Mouse (Mus musculus): ENCODE data around the gene Ankzf1. TPM values are rescaled to one million over a fixed set of nuclear protein-coding genes. Genes with fewer than 3 reads are reported as not detected.

The Ankzf1 gene
- total RNA-seq, 2 experiments from 2014 or later: 13.0 to 18.5 TPM

DNA sequence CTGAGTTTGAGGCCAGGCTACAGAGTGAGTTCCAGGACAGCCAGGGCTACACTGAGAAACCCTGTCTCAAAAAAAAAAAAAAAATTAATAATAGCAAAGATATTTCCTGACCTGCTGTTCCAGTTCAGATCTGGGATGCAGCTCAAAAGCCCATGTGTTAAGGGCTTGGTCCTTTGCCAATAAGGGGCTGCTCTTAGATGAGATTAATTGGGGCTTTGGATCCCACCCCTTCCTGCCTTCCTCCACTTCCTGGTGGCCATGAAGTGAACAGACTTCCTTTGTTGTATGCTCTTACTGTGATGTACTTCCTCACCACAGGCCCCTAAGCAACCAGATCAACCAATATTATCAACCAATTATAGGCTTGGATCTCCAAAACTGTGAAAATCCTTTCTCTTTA lies 4.8 kb upstream of the Ankzf1 start:
- no peak for DNase-seq (ENCODE audit: low spot score in 2 of 2)

DNA sequence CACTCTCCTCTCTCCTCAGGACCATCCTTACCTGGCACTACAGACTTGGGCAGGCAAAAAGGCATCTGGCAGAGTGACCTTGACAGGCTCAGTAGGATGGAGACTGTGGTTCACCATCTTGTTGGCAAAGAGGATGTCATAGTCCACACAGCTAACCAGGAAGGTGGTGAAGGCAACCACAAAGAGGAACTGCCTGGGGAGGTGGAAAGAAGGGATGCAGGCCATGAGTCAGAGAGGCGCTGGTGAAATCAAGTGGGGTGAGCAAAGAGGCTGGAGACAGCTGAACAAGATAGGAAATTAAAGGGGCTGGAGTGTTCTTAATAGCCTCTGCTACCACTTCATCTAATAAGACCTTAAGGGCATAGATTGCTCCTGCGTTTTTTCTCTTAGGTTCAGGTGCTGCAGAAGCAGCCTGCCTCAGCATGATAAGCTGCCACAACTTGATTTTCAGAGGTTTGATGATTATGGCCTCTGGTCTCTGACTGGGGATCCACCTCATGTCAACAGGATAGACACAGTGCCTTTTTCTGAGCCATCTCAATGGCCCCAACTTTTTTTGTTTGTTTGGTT lies 4.0 kb upstream of the Ankzf1 start:
- no peak for DNase-seq (ENCODE audit: low spot score in 2 of 2)

DNA sequence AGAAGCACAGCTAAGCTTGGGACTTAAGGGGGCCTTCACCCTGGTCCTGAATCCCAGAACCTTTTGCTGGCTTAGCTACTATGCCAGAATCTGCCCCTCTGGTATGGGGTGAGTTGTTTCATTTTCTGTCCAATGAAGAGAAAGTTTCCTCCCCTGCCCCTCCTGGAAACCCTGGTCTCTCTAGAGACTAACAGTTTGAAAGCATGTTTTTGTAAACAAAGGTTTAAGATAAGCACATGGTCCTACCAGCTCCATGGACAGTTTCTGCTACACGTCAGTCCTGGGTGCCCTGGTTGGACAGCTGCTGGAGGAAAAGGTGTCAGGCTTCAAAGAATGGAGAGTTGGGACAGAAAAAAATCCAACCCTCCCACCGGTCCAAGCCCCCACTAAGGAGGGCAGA lies 1.4 kb upstream of the Ankzf1 start:
- DNase-seq (ENCODE audit: low spot score in 2 of 2): no peak

DNA sequence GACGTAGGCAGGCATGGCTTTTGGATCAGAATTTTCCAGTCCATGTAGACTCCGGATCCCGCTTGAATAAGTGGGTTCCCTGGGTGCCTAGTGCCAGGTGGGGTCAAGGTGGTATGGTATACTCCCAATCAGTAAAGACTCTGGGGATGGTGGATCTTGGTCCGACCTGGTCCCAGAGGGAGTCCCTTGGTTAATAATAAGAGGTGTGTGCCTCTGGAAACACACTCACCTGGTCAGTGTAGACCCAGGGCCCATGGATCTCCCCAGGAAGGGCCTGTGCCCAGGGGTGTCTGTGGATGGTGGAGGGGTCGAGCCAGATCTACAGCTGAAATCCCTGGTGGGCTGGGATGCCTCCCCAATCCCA lies 711 bp upstream of the Ankzf1 start:
- no peak for DNase-seq (ENCODE audit: low spot score in 2 of 2)

DNA sequence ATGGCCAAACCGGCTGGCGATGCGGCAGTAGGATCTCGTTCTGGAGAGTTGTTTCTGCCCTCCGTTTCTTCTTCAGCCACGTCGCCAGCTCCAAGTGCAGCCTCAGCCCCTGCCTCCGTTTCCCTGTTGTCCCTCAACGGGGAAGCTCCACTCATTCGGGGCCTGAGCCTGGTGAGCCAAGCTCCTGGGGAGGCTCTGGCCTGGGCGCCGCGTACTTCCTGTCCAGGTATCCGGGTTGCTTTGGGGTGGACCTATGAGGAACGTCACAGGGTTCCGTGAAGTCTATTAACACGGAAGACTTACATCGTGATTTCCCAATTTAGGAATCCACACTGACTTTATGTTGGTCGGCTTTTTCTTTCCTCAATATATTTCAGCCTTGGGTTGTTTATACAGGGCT lies 501 bp downstream of the Ankzf1 start:
- peak in 1 of 2 experiments; percentile 43 for DNase-seq (ENCODE audit: low spot score in 2 of 2)

DNA sequence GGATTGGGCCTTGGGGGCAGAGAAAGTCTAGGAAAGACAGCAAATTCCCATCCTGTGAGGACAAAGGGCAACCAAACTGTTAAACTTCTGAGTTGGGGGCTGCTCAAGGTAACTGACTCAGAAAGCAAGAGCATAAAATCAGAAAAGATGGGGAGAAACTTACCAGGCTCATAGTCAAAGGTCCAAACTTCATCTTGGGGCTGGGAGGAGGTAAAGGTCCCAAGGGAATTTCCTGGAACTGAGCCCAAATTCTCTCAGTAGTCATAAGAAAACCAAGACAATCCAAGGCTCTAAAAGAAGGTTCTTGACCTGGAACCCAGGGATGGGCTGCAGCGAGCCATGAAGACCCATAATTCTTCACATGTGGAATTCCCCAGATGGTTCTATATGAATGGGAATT lies 9.3 kb downstream of the Ankzf1 start:
- DNase-seq (ENCODE audit: low spot score in 2 of 2): no peak

DNA sequence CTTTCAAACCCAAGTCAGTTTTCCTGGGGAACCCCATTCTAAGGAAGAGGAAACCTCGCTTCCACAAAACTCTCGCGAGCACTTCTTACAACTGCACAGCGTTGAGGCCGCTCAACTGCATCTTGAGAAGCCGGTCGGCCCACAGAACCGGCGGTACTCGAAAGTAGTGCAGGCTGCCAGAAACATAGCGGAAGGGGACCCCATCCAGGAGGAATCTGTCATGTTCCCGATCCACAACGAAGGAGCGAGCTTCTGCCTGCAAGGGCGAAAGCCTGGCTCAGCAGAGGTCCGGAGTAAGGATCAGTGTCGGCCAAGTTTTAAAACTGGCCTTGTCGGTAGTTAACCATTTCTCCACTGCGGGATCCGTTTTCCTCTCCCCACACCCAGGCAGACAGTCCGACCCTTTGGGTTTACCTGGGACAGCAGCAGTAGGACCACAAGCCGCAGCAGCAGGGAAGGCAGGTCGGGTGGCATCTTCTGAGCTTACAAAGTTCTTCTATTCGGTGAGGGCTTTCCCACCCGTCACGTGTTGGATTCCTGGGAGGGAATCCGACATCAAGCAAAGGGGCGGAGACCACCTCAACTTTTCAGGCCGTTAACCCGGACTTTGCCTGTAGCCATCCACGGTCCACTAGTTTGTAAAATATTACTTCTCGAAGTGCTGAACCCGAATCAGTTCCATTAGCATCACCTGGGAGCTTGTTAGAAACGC lies 17.2 kb downstream of the Ankzf1 start:
- DNase-seq (ENCODE audit: low spot score in 2 of 2): peak; percentile 22 to 41

DNA sequence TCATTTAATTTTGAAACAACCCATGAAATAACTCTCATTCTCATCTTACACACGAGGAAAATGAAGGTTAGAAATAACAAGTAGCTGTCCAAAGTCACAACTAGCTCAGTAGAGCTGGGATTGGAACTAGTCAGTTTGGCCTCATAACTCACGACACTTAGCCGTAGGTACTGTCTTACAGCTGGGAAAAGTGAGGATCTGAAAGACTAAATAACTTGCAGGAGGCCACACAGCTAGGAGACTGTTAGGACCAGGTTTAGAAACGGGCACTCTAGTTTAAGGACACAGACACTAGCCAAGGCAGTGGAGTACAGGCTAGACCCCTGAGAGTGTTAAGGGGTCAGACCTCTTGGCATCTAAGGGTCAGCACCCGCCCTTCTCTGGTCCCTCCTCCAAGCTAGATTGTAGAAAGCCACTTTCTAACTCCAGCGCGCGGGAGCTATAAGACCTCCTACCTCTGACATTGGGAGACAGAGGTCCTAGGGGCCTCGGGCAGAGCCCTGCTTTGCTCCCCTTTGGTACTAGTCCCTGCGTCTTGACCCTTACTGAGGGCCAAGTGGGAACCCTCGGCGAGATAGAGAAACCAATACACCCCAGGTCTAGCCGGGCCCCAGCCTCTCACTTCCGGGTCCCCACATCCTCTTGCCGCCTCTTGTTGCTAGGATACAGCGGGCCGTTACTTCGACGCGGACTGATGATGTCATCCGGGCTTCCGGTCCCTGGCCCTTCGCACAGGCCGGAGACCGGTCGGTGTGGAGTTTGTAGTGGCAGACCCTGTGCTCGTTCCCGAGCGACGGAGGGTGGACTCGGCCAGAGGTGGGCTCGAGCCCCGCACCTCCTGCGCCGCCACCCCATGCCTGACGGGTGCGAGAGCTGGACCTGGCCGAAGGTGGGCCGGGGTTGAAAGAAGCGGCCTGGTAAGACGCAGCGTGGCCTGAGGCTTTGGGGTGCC lies 18.5 kb downstream of the Ankzf1 start, which contains the start of the genes Glb1l and Stk16:
Gene Glb1l, minus strand, starts transcription at position 678 of the 952 bp plus-strand sequence.
Gene Stk16, plus strand, starts transcription at position 703 of the 952 bp plus-strand sequence.
- DNase-seq (ENCODE audit: low spot score in 2 of 2): peak; percentile 98

DNA sequence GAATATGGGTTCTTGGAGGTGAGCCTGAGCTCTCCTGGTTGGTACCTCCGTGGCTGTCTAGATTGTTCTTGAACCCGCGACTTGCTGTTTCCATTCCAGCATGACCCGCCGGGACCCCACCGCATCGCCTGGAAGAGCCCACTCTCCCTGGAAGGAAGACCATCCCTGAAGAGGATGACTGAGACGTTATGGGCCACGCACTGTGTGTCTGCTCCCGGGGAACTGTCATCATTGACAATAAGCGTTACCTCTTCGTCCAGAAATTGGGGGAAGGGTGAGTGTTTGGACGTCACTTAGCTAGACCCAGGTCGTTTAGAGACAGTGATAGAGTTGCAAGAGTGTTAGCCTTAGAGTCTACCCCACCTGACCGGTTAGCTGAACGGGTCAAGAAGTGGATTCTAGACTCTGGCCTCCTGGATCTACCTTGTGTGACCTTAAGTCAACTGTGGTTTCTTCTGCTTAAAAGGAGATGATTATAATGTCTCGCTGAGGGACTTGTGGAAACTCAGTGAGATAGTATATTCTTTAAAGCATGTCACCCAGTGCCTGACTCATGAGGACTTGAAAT lies 19.3 kb downstream of the Ankzf1 start:
- no peak for DNase-seq (ENCODE audit: low spot score in 2 of 2)

DNA sequence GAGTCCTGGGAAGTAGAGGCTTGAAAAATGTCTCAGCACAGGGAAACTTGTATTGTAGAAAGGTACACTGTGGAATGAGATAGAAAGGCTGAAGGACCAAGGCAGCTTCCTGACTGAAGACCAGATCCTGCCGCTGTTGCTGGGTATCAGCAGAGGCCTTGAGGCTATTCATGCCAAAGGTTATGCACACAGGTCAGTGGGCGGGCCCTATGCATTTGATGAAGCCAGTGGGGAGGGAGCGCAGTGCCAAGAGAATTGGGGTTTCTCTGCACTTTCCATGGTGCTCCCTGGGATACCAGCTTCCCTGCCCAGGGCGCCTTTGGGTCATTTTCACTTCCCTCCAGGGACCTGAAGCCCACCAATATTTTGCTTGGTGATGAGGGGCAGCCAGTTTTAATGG lies 20.6 kb downstream of the Ankzf1 start:
- DNase-seq (ENCODE audit: low spot score in 2 of 2): no peak

DNA sequence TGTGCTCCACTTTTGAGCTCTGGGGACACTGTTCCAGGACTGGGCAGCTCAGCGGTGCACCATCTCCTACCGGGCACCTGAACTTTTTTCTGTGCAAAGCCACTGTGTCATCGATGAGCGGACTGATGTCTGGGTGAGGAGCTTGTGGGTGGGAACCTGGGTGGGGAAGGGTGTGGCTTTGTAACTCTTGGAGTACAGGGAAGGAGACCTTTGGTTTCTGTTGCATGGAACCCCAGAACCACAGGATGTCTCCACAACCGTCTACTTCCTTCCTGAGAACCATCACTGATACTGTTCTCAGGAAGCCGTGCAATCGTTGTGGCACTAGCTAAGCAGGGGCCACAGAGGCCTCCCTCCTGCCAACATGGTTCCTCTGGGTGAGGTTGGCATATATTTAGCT lies 21.1 kb downstream of the Ankzf1 start:
- no peak for DNase-seq (ENCODE audit: low spot score in 2 of 2)

DNA sequence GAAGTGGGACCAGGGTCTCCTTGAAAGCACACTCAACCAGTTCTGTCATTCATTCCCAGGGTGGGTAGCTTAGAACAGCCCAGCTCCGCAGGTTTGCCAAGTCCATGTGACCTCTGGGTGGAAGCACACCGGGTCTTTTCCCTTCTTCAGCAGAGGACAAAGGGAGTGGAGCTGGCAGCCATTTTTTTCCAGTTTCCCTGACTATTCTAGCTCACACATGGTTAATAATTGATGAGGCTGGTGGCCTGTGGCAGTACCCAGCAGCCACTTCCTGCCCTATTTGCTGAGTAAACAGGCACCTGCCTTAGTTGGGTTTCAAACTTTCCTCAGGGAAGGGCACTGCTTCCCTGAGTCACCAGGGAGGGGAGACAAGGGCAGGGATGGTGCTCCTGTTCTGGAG lies 22.5 kb downstream of the Ankzf1 start:
- DNase-seq (ENCODE audit: low spot score in 2 of 2): no peak

DNA sequence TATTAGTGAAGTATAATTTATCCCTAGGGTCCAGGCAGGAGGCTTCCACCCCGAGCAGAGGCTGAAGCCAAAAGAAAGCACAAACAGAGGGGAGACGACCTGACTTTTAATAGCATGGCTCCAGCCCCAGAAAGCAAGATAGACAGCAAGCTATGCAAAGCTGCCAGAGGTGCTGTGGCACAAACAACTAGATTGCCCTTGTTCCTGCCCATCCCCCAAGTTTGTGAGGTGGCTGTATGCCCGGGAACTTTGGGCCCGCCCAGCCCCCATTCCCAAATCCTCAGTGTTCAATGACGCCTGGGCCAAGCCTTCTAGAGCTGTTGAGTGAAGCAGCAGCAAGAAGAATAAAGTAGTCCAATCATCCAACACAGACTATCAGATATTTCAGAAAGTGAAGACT lies 22.9 kb downstream of the Ankzf1 start:
- DNase-seq (ENCODE audit: low spot score in 2 of 2): peak in 1 of 2 experiments; percentile 42

DNA sequence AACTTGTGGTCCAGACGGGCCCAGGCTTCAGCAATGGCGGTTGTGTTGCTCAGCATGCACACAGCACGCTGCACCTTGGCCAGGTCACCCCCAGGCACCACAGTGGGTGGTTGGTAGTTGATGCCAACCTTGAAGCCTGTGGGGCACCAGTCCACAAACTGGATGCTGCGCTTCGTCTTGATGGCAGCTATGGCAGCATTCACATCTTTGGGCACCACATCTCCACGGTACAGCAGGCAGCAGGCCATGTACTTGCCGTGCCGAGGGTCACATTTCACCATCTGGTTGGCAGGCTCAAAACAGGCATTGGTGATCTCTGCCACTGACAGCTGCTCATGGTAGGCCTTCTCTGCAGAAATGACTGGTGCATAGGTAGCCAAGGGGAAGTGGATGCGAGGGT lies 23.8 kb downstream of the Ankzf1 start:
- DNase-seq (ENCODE audit: low spot score in 2 of 2): no peak

DNA sequence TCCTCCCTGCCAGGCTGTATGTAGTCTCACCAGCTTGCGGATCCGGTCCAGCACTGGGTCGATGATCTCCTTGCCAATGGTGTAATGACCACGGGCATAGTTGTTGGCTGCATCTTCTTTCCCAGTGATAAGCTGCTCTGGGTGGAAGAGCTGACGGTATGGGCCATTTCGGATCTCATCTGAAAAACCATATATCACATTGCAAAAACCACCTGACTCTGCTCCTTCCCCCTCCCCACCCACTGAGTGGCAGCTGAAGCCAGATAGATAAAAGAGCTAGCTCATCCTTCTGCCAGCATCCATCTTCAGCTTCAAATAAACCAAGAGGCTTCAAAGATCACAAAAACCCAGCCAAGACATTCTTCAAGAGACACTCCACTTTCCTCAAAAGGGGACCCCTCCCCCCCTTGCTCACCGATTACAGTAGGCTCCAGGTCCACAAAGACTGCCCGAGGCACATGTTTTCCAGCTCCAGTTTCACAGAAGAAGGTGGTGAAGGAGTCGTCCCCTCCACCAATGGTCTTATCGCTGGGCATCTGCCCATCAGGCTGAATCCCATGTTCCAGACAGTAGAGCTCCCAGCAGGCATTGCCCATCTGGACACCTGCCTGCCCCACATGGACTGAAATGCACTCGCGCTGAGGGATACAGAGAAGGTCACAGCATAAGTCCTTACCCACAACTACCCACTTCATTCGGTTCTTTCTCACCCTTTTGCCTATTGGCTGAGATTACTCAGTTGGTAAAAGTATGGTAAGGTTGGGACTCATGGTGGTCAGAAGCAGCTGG lies 25.0 kb downstream of the Ankzf1 start:
- no peak for DNase-seq (ENCODE audit: low spot score in 2 of 2)

DNA sequence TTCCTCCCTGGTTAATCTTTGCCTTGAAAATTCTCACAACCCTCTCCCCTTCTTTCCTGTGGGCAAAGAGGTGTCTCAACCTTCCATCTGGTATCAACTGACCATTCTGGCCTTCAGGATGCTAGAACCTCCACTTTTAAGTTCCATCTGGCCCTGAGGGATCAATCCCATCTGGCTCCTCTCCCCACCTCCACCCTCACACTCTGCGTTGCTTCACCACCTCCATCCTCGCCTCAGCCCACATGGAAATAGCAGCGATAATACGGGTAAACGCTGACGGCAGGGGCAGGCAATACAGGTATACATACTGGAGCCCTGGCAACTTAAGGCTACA lies 25.9 kb downstream of the Ankzf1 start:
- no peak for DNase-seq (ENCODE audit: low spot score in 2 of 2)

DNA sequence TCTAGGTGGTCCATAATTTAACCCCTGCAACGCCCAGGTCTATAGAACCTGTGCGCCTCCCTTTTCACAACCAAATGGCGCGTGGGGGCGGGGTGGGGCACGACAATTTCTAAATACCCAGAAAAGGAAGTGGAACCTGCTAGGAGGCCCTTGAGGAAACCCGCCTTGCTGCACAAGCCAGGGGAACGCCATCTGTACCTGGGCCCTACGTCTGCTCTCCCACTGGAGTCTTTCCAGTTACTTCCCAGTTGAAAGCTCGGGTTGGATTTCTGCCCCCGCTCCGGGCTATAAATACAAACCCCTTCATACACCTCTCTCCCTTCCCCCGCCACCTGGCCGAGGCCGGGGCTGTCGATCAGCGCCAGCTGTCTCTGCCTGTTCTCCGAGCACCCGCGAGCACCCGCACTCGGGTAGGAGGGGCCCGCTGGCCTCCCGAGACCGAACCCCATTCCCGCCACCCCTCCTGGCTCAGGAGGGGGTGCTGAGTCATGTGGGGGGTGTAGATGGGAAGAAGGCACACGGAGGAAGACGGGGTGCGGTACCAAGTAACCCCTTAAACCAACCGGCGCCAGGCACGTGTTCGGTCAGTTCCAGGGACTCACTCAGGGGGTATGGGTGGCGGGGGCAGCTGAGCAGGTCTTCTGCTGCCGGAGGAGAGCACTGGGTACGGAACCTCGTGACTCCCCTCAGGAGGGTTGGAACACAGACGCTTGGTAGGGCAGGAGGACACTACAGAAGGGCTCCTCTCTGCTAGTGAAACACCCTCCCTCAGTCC lies 26.5 kb downstream of the Ankzf1 start:
- DNase-seq (ENCODE audit: low spot score in 2 of 2): peak; percentile 42 to 52

DNA sequence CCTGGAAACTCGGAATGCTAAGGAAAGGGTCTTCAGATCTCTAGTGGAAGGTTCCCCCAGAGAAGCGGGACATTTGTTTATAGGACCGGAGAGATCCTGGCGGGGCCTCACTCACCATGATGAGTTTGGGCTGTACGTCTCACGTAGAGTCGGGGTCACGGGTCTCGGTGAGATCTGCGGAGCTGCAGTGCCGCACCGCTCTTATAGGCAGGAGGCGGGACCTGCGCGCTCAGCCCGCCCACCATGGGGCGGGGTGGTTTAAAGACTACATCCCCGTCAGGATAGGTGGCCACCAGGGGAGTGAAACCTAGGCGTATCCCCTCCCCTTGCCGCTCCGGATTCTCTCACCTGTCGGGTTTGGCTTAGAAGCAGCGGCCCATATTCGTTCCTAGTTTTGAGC lies 27.1 kb downstream of the Ankzf1 start:
- DNase-seq (ENCODE audit: low spot score in 2 of 2): peak; percentile 87 to 92

DNA sequence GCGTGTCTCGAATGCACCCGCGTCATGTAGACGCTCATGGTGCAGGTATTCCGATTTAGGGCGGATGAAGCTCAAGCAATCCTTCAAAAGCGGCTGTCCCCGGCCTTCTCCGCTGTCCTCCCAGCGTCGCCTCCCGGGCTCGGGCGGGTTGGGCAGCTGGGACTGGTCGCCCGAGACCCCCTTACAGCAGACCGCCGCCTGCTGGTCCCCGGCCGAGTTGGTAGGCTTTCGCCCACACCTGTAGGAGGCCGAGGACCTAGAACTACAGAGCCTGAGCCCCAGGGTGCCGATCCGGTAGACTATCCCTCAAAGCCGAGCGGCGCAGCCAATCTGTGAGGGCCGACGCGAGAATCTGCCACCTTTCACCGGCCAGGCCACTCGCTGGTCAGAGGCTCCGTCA lies 27.6 kb downstream of the Ankzf1 start, which contains the start of gene Tuba4a:
Gene Tuba4a, minus strand, starts transcription at position 335 of the 400 bp plus-strand sequence.
- DNase-seq (ENCODE audit: low spot score in 2 of 2): peak in 1 of 2 experiments; percentile 44

DNA sequence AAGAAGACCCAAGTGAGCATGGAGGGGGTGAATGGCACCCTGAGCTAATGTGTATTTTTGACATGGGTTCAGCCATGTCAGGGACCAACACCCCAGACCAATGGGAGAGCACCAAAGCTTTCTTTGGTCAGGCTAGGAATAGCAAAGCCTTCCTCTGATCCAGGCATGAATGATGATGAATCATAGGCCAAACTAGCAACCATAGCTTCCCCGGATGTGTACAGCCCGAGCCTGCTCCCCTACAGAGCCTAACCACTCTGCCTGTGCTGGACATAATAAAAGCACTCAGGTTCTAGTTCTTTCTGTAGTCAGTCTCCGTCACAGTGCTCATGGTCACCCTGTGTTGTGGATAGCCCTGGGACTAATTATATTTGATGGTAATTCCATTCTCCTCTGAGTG lies 29.6 kb downstream of the Ankzf1 start:
- DNase-seq (ENCODE audit: low spot score in 2 of 2): no peak

All from adrenal gland, adult 18-20 months (tissue).